Mouse (Mus musculus): Measurements from ENCODE around the gene Cd163. TPM values are rescaled to one million over a fixed set of nuclear protein-coding genes. Genes with fewer than 3 reads are reported as not detected.

Gene Cd163
- polyA plus RNA-seq, 1 experiment from 2014 or later, result not detected

GRCm38 (mm10) chr6:124345096-124345495 is 40.6 kb downstream of the Cd163 start:
- no peak overlapping the region for H3K4me2 ChIP-seq
- H3K4me1 ChIP-seq (ENCODE audit: control insufficient read depth, insufficient read depth, low read length), result no peaks in the 10 kb centered on the region
- H3K27me3 ChIP-seq (ENCODE audit: control insufficient read depth, insufficient read depth, low read length), result no peaks in the 10 kb centered on the region
- no peaks in the 10 kb centered on the region for H3K9me3 ChIP-seq (replicated peaks; ENCODE audit: control insufficient read depth, low read length)
- no peak overlapping the region for H3K9ac ChIP-seq (ENCODE audit: low read depth, low read length)
- no peaks in the 10 kb centered on the region for H3K36me3 ChIP-seq (ENCODE audit: control insufficient read depth, insufficient read depth, low read length)
- no peak for ATAC-seq (replicated peaks; ENCODE audit: insufficient number of reproducible peaks, low FRiP score, low TSS enrichment)
- WGBS (ENCODE audit: insufficient replicate concordance), result 62% methylated on average over 4 of the region's 4 CpGs
- no peak overlapping the region for H3K27ac ChIP-seq (ENCODE audit: low read depth, low read length)
- no peak overlapping the region for H3K4me3 ChIP-seq (ENCODE audit: low read depth, low read length)

- no peak for ATAC-seq (replicated peaks; ENCODE audit: insufficient number of reproducible peaks, low FRiP score, low TSS enrichment)
- H3K27me3 ChIP-seq (ENCODE audit: control insufficient read depth, insufficient read depth, low read length), result no peaks in the 10 kb centered on the region
- no peak overlapping the region for H3K4me3 ChIP-seq (ENCODE audit: low read depth, low read length)
- no peak overlapping the region for H3K27ac ChIP-seq (ENCODE audit: low read depth, low read length)
- H3K9ac ChIP-seq (ENCODE audit: low read depth, low read length), result no peak overlapping the region
- no peaks in the 10 kb centered on the region for H3K9me3 ChIP-seq (replicated peaks; ENCODE audit: control insufficient read depth, low read length)
- no peaks in the 10 kb centered on the region for H3K4me1 ChIP-seq (ENCODE audit: control insufficient read depth, insufficient read depth, low read length)
- no peaks in the 10 kb centered on the region for H3K36me3 ChIP-seq (ENCODE audit: control insufficient read depth, insufficient read depth, low read length)
- no peak overlapping the region for H3K4me2 ChIP-seq
- WGBS (ENCODE audit: insufficient replicate concordance), result 76% methylated on average over 6 of the region's 6 CpGs
Observed at GRCm38 (mm10) chr6:124346613-124347012, 42.2 kb downstream of the Cd163 start.

GRCm38 (mm10) chr6:124353246-124353645 is 48.8 kb downstream of the Cd163 start:
- no peak overlapping the region for H3K27ac ChIP-seq (ENCODE audit: low read depth, low read length)
- H3K4me2 ChIP-seq, result no peak overlapping the region
- no peaks in the 10 kb centered on the region for H3K27me3 ChIP-seq (ENCODE audit: control insufficient read depth, insufficient read depth, low read length)
- no peaks in the 10 kb centered on the region for H3K4me1 ChIP-seq (ENCODE audit: control insufficient read depth, insufficient read depth, low read length)
- no peak overlapping the region for H3K4me3 ChIP-seq (ENCODE audit: low read depth, low read length)
- no peaks in the 10 kb centered on the region for H3K36me3 ChIP-seq (ENCODE audit: control insufficient read depth, insufficient read depth, low read length)
- ATAC-seq (replicated peaks; ENCODE audit: insufficient number of reproducible peaks, low FRiP score, low TSS enrichment), result no peak
- no peaks in the 10 kb centered on the region for H3K9me3 ChIP-seq (replicated peaks; ENCODE audit: control insufficient read depth, low read length)
- H3K9ac ChIP-seq (ENCODE audit: low read depth, low read length), result no peak overlapping the region
- WGBS (ENCODE audit: insufficient replicate concordance), result 66% methylated on average over 2 of the region's 2 CpGs

GRCm38 (mm10) chr6:124358953-124359352 is 54.5 kb downstream of the Cd163 start:
- Histone ChIP-seq H3K9me3 (replicated peaks; ENCODE audit: control insufficient read depth, low read length) (no peaks in the 10 kb centered on the region), H3K4me1 (ENCODE audit: control insufficient read depth, insufficient read depth, low read length) (no peaks in the 10 kb centered on the region), H3K27ac (ENCODE audit: low read depth, low read length) (no peak overlapping the region), H3K9ac (ENCODE audit: low read depth, low read length) (no peak overlapping the region), H3K27me3 (ENCODE audit: control insufficient read depth, insufficient read depth, low read length) (no peaks in the 10 kb centered on the region), H3K4me3 (ENCODE audit: low read depth, low read length) (no peak overlapping the region), H3K4me2 (no peak overlapping the region), H3K36me3 (ENCODE audit: control insufficient read depth, insufficient read depth, low read length) (no peaks in the 10 kb centered on the region)
- 79% methylated on average over 6 of the region's 6 CpGs for WGBS (ENCODE audit: insufficient replicate concordance)
- ATAC-seq (replicated peaks; ENCODE audit: insufficient number of reproducible peaks, low FRiP score, low TSS enrichment), result no peak

- Histone ChIP-seq H3K36me3 (ENCODE audit: control insufficient read depth, insufficient read depth, low read length) (no peaks in the 10 kb centered on the region), H3K4me3 (ENCODE audit: low read depth, low read length) (no peak overlapping the region), H3K9ac (ENCODE audit: low read depth, low read length) (no peak overlapping the region), H3K27me3 (ENCODE audit: control insufficient read depth, insufficient read depth, low read length) (no peaks in the 10 kb centered on the region), H3K4me1 (ENCODE audit: control insufficient read depth, insufficient read depth, low read length) (no peaks in the 10 kb centered on the region), H3K4me2 (no peak overlapping the region), H3K9me3 (replicated peaks; ENCODE audit: control insufficient read depth, low read length) (no peaks in the 10 kb centered on the region), H3K27ac (ENCODE audit: low read depth, low read length) (no peak overlapping the region)
- no peak for ATAC-seq (replicated peaks; ENCODE audit: insufficient number of reproducible peaks, low FRiP score, low TSS enrichment)
- WGBS (ENCODE audit: insufficient replicate concordance), result 44% methylated on average over 6 of the region's 6 CpGs
Observed at GRCm38 (mm10) chr6:124360549-124360948, 56.1 kb downstream of the Cd163 start.

- Histone ChIP-seq H3K36me3 (ENCODE audit: control insufficient read depth, insufficient read depth, low read length) (no peaks in the 10 kb centered on the region), H3K9ac (ENCODE audit: low read depth, low read length) (no peak overlapping the region), H3K4me1 (ENCODE audit: control insufficient read depth, insufficient read depth, low read length) (no peaks in the 10 kb centered on the region), H3K4me3 (ENCODE audit: low read depth, low read length) (no peak overlapping the region), H3K27ac (ENCODE audit: low read depth, low read length) (no peak overlapping the region), H3K27me3 (ENCODE audit: control insufficient read depth, insufficient read depth, low read length) (no peaks in the 10 kb centered on the region), H3K9me3 (replicated peaks; ENCODE audit: control insufficient read depth, low read length) (no peaks in the 10 kb centered on the region), H3K4me2 (no peak overlapping the region)
- 52% methylated on average over 5 of the region's 5 CpGs for WGBS (ENCODE audit: insufficient replicate concordance)
- no peak for ATAC-seq (replicated peaks; ENCODE audit: insufficient number of reproducible peaks, low FRiP score, low TSS enrichment)
Observed at GRCm38 (mm10) chr6:124364328-124364727, 59.9 kb downstream of the Cd163 start.

- WGBS (ENCODE audit: insufficient replicate concordance), result 79% methylated on average over 6 of the region's 6 CpGs
- H3K4me2 ChIP-seq, result no peak overlapping the region
- no peak overlapping the region for H3K4me3 ChIP-seq (ENCODE audit: low read depth, low read length)
- no peaks in the 10 kb centered on the region for H3K9me3 ChIP-seq (replicated peaks; ENCODE audit: control insufficient read depth, low read length)
- no peak for ATAC-seq (replicated peaks; ENCODE audit: insufficient number of reproducible peaks, low FRiP score, low TSS enrichment)
- H3K27ac ChIP-seq (ENCODE audit: low read depth, low read length), result no peak overlapping the region
- no peaks in the 10 kb centered on the region for H3K36me3 ChIP-seq (ENCODE audit: control insufficient read depth, insufficient read depth, low read length)
- H3K4me1 ChIP-seq (ENCODE audit: control insufficient read depth, insufficient read depth, low read length), result no peaks in the 10 kb centered on the region
- no peak overlapping the region for H3K9ac ChIP-seq (ENCODE audit: low read depth, low read length)
- no peaks in the 10 kb centered on the region for H3K27me3 ChIP-seq (ENCODE audit: control insufficient read depth, insufficient read depth, low read length)
Observed at GRCm38 (mm10) chr6:124373584-124374206, 69.2 kb downstream of the Cd163 start.

- 69% methylated on average over 4 of the region's 4 CpGs for WGBS (ENCODE audit: insufficient replicate concordance)
- ATAC-seq (replicated peaks; ENCODE audit: insufficient number of reproducible peaks, low FRiP score, low TSS enrichment), result no peak
- no peak overlapping the region for H3K27ac ChIP-seq (ENCODE audit: low read depth, low read length)
Observed at GRCm38 (mm10) chr6:124374683-124375082, 70.2 kb downstream of the Cd163 start.

GRCm38 (mm10) chr6:124375435-124375884 is 71.0 kb downstream of the Cd163 start:
- Histone ChIP-seq H3K27ac (ENCODE audit: low read depth, low read length) (no peak overlapping the region), H3K27me3 (ENCODE audit: control insufficient read depth, insufficient read depth, low read length) (no peaks in the 10 kb centered on the region), H3K9me3 (replicated peaks; ENCODE audit: control insufficient read depth, low read length) (no peaks in the 10 kb centered on the region), H3K9ac (ENCODE audit: low read depth, low read length) (no peak overlapping the region), H3K4me2 (no peak overlapping the region), H3K36me3 (ENCODE audit: control insufficient read depth, insufficient read depth, low read length) (no peaks in the 10 kb centered on the region), H3K4me3 (ENCODE audit: low read depth, low read length) (no peak overlapping the region), H3K4me1 (ENCODE audit: control insufficient read depth, insufficient read depth, low read length) (no peaks in the 10 kb centered on the region)
- no peak for ATAC-seq (replicated peaks; ENCODE audit: insufficient number of reproducible peaks, low FRiP score, low TSS enrichment)
- WGBS (ENCODE audit: insufficient replicate concordance), result 58% methylated on average over 11 of the region's 11 CpGs

More at GRCm38 (mm10) chr6:124374683-124375082, 70.2 kb downstream of the Cd163 start:
- H3K27me3 ChIP-seq (ENCODE audit: control insufficient read depth, insufficient read depth, low read length), result no peaks in the 10 kb centered on the region
- no peaks in the 10 kb centered on the region for H3K4me1 ChIP-seq (ENCODE audit: control insufficient read depth, insufficient read depth, low read length)
- no peak overlapping the region for H3K9ac ChIP-seq (ENCODE audit: low read depth, low read length)
- no peaks in the 10 kb centered on the region for H3K36me3 ChIP-seq (ENCODE audit: control insufficient read depth, insufficient read depth, low read length)
- H3K4me3 ChIP-seq (ENCODE audit: low read depth, low read length), result no peak overlapping the region
- no peak overlapping the region for H3K4me2 ChIP-seq
- H3K9me3 ChIP-seq (replicated peaks; ENCODE audit: control insufficient read depth, low read length), result no peaks in the 10 kb centered on the region

Measured in heart, embryonic 11.5 days (tissue).